Mouse (Mus musculus) urinary bladder, postnatal 10 days (tissue): ENCODE results near the gene Itgb3.

Source experiments
- DNase-seq: peaks from one replicate; pipeline ENCODE4 v3.0.0; 2022; ENCODE audit warnings: low spot score

Itgb3 gene

DNA sequence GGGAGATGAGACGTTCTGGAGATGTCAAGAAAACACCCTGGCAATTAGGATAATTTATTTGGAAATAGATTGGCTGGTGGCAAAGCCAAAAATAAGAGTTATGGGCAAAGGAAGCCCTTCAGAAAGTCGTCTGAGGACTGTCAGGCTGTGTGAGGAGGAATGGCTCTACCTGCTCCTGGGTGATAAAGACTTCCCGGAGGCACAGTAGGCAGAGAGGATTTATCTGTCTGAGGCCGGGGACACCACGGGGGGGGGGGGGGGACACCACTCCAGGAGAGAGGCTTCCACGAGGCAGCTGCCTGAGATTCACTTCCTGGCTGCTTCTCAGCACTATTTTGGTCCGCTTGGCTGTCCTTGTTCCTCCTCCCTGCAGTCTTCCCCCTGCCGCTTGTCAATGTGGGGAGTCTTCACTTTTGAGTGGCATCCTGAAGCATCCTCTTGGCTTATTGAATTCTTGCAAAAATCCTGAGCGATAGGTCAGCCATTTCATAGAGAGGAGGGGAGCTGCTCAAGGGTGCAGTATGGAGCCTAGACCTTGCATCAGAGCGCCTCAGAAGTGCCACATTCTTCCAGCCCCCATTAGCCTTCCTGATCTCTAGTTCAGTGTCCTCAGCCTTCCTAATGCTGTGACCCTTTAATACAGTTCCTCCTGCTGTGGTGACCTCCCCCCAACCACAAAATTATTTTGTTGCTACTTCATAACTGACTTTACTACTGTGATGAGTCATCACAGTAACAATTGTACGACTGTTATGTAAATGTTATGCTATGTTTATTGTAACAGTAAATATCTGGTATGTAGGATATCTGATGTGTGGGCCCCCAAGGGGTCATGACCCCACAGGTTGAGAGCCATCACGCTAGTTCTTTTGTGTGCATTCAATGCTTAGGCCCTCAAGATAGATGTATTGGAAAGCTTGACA is 14.5 kb downstream of the Itgb3 start:
- no peak for DNase-seq

- no peak for DNase-seq
Measured at GRCm38 (mm10) chr11:104624791-104625391, 17.1 kb downstream of the Itgb3 start.

DNA sequence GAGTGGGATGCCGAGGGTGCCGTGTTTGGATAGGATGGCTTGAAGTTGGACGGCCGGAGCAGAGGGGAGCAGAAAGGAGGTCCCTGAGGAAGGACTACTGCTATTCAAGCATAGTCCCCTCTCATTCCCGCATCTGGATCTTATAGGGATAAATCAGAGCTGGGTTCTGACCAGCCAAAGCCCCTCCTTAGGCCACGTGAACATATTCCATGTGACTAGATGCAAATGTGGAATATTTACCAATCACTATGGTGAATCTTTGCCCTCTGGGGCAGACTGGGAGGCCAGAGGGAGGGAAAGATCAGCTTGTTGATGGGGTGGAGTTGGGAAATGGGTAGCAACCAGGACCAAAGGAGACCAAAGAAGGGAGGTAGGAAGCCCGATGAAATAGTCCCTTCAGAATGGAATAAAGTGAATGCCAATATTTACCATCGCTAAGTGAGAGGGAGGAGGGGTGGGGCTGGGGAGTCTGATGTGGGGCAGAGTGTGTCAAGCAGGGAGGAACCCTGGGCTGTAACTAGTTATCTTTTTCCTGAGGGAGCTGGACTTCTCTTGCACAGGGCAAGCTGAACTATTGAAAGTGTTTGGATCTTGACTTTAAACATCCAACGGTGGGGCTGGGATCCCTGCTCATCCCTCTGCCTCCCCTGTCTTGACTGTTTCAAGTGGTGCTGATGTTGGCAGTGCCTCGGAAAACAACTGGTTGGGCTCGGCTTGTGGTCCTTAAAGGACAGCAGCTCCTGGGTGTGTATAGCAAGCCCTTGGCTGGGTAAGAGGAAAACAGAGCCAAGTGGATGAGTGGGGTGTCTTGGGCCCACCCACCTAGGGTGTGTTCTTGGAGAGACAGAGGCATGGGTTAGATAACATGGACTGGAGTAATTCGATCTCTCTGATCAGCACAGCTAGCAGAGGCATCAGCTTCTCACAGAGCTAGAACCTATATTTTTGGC is 17.9 kb downstream of the Itgb3 start:
- no peak for DNase-seq

DNA sequence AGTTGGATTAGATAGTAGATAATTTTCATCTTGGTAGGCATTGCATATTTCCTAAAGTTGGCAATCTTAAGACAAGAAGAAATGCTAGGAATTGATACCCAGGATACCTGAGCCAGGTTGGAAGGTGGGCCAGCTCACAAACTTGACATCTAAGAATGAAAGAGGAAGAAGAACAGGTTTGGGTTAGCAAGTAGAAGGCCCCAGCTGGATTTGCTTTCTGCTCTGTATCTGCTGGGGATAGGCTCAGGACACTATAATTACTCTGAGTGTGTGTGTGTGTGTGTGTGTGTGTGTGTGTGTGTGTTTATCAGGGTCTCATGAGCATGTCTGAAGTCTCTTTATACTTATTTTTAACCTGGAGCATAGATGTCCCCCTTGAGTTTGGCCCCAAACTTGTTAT is 18.8 kb downstream of the Itgb3 start:
- no peak for DNase-seq

- DNase-seq = no peak
Measured at GRCm38 (mm10) chr11:104627616-104628301, 20.0 kb downstream of the Itgb3 start.

DNA sequence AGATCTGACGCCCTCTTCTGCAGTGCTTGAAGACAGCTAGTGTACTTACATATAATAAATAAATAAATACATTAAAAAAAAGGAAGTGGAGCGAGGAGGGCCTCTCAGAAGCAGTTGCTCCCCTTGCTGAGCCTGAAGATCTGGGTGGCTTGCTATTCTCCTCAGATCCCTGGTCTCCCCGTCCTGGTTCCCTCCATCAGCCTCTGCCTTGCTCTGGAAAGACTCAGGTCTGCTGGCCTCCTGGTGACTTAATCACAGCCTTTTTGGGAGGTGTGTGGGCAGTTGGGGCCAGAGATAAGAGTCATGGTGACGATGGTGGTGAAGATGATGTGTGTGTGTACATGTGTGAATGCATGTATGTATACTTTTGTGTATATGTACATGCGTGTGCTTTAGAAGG is 20.8 kb downstream of the Itgb3 start:
- no peak for DNase-seq

- no peak for DNase-seq
Measured at GRCm38 (mm10) chr11:104630185-104630835, 22.5 kb downstream of the Itgb3 start.

GRCm38 (mm10) chr11:104631306-104631705 is 23.5 kb downstream of the Itgb3 start:
- DNase-seq = no peak

DNA sequence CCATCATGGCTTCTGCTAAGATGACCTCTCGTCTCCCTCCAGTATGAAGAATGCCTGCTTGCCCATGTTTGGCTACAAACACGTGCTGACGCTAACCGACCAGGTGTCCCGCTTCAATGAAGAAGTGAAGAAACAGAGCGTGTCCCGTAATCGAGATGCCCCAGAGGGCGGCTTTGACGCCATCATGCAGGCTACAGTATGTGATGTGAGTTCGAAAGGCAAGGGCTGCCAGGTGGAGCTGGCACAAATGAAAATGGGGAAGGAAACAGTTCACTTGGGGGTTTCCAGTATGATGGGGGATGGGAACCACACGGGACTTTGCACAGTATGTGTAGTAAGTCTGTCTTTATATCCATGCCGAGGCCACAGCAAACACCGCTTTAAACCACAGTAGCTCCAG is 29.2 kb downstream of the Itgb3 start:
- no peak for DNase-seq

DNA sequence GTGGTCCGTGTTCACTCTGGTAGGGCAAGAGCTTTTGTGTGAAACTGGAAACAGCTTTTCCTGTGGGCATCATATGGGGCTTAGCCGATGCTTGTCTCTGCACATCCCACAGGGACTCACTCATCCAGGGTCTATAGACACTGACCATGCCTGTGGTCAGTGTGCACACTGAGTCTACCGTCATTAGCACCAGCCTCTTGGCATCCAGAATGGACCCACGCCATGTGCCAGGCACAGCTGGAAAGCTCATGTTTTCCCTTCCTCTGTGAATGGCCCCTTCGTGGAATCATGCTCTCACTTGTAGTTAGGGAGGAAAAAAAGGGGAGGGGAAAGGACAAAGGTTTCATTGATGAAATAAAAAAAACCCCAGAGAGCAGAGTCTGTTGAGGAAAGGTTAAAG is 30.2 kb downstream of the Itgb3 start:
- DNase-seq = no peak

DNA sequence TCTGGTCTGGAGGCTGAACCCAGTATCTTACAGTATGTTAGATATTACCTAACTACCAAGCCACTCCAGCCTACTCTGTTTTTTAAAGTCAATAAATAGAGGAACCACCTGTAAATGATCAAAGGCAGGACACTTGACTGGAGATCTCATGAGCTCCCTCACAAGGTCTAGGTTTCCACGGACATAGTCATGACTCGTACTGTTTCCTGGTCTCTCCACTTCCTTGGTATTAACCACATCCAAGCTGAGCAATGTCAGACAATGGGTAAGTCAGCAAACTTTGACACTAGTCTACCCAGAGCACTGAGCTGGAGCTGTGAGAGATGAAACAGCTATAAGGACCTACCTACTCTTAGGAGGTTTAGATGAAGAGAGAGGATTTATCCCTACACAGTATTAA is 31.1 kb downstream of the Itgb3 start:
- DNase-seq = no peak

- DNase-seq = no peak
Measured at GRCm38 (mm10) chr11:104639634-104640033, 31.8 kb downstream of the Itgb3 start.

- DNase-seq = no peak
Measured at GRCm38 (mm10) chr11:104640894-104641293, 33.1 kb downstream of the Itgb3 start.

DNA sequence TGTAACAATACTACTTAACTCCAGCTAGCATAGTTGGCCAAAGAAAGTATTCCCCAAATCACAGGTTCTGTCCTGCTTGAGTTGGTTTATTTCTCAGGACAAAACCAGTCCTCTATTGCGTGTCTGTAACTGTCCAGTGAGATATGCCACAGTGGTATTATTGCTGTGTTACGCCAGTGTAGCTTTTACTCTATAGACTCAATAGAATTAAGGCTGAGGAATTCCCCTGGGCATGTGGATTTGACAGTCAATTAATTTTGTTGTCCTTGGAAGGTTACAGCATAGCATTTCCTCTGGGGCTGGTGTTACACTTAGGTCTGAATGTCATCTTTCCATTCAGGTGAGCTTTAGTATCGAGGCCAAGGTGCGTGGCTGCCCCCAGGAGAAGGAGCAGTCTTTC is 35.4 kb downstream of the Itgb3 start:
- DNase-seq = no peak

GRCm38 (mm10) chr11:104645402-104645801 is 37.6 kb downstream of the Itgb3 start:
- no peak for DNase-seq

GRCm38 (mm10) chr11:104646173-104646572 is 38.4 kb downstream of the Itgb3 start:
- DNase-seq = no peak

DNA sequence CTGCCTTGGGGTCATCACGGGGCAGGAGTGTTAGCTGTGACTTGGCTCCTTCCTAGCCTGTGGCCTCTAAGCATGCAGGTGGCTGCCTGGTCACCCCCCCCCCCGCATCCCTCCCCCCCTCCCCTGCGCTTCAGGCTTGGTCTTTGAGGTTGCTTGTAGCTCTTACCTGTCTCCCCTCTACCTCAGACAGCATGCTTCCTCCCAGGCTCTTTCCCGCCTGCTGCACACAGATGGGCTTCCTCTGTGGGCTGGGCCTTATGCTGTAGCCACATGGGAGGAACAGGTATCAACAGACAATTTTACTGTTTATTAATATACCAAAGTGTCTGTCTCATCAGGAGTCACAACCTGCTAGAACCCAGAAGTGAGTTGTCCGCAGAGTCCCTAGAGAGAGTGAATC is 38.8 kb downstream of the Itgb3 start:
- no peak for DNase-seq

DNA sequence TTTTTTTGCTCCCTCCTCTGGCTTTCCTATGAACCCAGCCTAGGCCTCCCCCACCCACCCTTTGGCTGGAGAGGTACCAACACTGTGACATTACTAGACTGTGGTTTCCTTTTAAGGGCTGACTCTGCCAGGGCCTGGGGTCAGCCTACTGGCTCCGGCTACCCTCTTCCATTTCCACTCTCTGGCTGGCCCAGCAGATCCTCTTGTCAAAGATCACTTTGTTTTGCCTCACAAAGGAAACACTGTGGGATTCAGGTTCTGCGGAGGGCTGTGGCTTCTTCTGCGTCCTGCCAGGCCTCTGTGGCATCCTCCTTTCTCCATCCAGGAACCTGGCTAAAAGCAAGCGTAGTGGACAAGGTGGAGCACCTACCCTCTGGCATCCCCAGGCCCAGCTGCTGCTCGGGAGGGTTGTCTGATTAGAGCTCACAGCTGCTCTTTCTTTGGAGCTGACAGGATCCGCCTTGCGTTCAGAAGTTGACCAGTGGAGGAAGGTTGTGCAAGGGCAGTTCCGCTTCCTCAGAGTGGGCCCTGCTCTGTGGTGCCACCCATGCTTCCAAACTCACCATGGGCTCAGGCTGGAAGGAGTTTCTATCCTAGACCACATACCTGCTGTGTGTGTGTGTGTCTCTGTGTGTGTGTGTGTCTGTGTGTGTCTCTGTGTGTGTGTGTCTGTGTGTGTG is 39.5 kb downstream of the Itgb3 start:
- no peak for DNase-seq

DNA sequence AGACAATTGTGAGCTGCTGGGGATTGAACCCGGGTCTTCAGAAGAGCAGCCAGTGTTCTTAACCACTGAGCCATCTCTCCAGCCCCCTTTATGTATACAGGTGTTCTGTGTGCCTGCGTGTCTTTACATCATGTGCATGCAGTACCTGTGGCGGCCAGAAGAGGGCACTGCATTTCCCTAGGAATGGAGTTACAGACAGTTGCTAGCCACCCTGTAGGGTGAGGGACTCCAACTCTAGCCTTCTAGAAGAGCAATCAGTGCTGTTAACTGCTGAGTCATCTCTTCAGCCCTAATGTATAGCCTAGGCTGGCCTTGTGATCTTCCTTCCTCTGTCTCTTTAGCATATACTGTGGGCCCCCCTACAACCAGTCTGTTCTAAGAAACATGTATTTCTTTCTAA is 40.8 kb downstream of the Itgb3 start:
- no peak for DNase-seq

GRCm38 (mm10) chr11:104660599-104660998 is 52.8 kb downstream of the Itgb3 start:
- DNase-seq = no peak

GRCm38 (mm10) chr11:104661106-104661505 is 53.3 kb downstream of the Itgb3 start:
- no peak for DNase-seq
